Mouse (Mus musculus) intestine, embryonic 15.5 days (tissue): ENCODE measurements around the gene Gm4553. TPM values are rescaled to one million over a fixed set of nuclear protein-coding genes. Genes with fewer than 3 reads are reported as not detected.
"Not testable (repeated sequence)": the region's sequence is repeated elsewhere in the genome, so short reads cannot be mapped to it uniquely, and the experiment has no call there.

Experiments used
- ATAC-seq: fragments of 200-750 bp; cut with Nextera tagmentation; 2 replicates; pipeline ENCODE4 v1.8.0; 2017; ENCODE audit warnings: moderate TSS enrichment, moderate library complexity
- H3K27ac ChIP-seq: fragments of 300-500 bp; sonication (generic); 2 replicates; pipeline ENCODE4 v1.5.1; 2015; ENCODE audit warnings: mild to moderate bottlenecking, inconsistent platforms
- H3K27me3 ChIP-seq: fragments of 300-500 bp; sonication (generic); replicated peaks from 2 replicates; pipeline ENCODE4 v1.6.1; 2015; ENCODE audit warnings: inconsistent platforms
- H3K36me3 ChIP-seq: fragments of 300-500 bp; sonication (generic); 2 replicates; pipeline ENCODE4 v1.6.1; 2015; ENCODE audit warnings: inconsistent platforms
- H3K4me1 ChIP-seq: fragments of 300-500 bp; sonication (generic); replicated peaks from 2 replicates; pipeline ENCODE4 v1.6.1; 2015; ENCODE audit warnings: inconsistent platforms
- H3K4me2 ChIP-seq: fragments of 300-500 bp; sonication (generic); replicated peaks from 2 replicates; pipeline ENCODE4 v1.6.1; 2015; ENCODE audit warnings: mild to moderate bottlenecking, inconsistent platforms
- H3K4me3 ChIP-seq: fragments of 300-500 bp; sonication (generic); replicated peaks from 2 replicates; pipeline ENCODE4 v1.5.1; 2015; ENCODE audit warnings: inconsistent platforms
- H3K9ac ChIP-seq: fragments of 300-500 bp; sonication (generic); 2 replicates; pipeline ENCODE4 v1.6.1; 2015; ENCODE audit warnings: inconsistent platforms
- H3K9me3 ChIP-seq: fragments of 300-500 bp; sonication (generic); 2 replicates; pipeline ENCODE4 v1.6.1; 2016; ENCODE audit warnings: inconsistent platforms
- WGBS: fragments of 180-500 bp; shearing (Covaris S2); methylation state at CpG from one replicate; pipeline ENCODE4 v1.1.7; 2015; 5-methylcytosine and 5-hydroxymethylcytosine counted together
- polyA plus RNA-seq: library from polyadenylated mRNA; unstranded; fragments of >200 nt; fragmentation: Nextera tagmentation; extraction: Ambion mirVana; gene quantifications from 2 replicates; pipeline ENCODE4 v1.2.1, GENCODE M21; 2015

The Gm4553 gene
- polyA plus RNA-seq: not detected in 2 replicates

DNA sequence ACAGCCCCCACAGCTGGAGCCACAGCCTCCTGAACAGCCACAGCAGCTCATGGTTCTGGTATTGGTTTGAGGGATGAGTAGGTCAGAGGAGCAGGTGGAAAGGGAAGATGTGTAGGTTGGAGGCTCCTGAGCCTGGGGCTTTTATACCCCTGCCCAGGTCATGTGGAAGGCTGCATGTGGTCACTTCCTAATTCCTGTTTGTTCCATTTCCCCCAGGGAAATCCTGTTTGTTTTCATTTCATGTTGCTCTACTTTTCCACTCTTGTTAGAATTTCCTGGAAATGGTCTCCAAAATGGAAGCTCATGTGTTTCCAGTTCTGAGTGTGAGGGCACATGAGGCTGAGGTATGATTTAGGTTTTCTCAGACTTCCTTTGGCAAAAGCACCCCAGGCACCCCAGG, at the start of gene Gm4553:
TSS of gene Gm4553 (minus strand) at position 101 of the 400 bp plus-strand sequence.
- not testable (repeated sequence) for H3K9ac ChIP-seq, H3K27ac ChIP-seq, H3K4me1 ChIP-seq, ATAC-seq, H3K4me2 ChIP-seq, H3K4me3 ChIP-seq, H3K36me3 ChIP-seq, H3K9me3 ChIP-seq, H3K27me3 ChIP-seq

DNA sequence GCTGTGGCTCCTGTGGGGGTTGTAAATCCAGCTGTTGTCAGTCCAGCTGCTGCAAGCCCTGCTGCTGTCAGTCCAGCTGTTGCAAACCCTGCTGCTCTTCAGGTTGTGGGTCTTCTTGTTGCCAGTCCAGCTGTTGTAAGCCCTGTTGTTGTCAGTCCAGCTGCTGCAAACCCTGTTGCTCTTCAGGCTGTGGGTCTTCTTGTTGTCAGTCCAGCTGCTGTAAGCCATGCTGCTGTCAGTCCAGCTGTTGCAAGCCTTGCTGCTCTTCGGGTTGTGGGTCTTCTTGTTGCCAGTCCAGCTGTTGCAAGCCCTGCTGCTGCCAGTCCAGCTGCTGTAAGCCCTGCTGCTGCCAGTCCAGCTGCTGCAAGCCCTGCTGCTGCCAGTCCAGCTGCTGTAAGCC, 46.6 kb upstream of the Gm4553 start:
- not testable (repeated sequence) for H3K4me3 ChIP-seq, H3K27me3 ChIP-seq, H3K27ac ChIP-seq, H3K4me2 ChIP-seq, ATAC-seq, H3K9ac ChIP-seq, H3K36me3 ChIP-seq, H3K9me3 ChIP-seq, H3K4me1 ChIP-seq
- WGBS: 89% methylated on average over 1 of the region's 1 CpGs

DNA sequence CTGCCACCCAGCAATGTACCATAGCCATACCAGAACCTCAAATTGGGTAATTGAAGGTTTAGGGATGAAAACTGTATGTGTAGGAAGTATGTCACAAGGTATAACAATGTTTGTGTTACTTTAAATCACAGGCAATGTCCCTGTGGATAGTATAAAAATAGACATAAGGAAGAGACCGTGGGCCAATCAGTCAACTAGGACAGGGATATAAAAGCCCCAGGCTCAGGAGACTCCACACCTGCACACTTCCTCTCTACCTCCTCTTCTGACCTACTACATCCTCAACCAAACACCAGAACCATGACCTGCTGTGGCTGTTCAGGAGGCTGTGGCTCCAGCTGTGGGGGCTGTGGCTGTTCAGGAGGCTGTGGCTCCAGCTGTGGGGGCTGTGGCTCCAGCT, 46.0 kb upstream of the Gm4553 start, which contains the start of gene Gm7579:
TSS of gene Gm7579 (plus strand) at position 301 of the 400 bp plus-strand sequence.
- Histone ChIP-seq H3K4me2 (no peak within 1 kb of the TSS), H3K27me3 (no peaks in the 10 kb centered on the region), H3K4me1 (no peaks in the 10 kb centered on the region), H3K4me3 (no peak within 1 kb of the TSS), H3K9ac (no peak within 1 kb of the TSS), H3K27ac (no peak within 1 kb of the TSS), H3K9me3 (no peaks in the 10 kb centered on the region), H3K36me3 (no peaks in the 10 kb centered on the region)
- no peak for ATAC-seq
- WGBS: 79% methylated on average over 1 of the region's 1 CpGs

DNA sequence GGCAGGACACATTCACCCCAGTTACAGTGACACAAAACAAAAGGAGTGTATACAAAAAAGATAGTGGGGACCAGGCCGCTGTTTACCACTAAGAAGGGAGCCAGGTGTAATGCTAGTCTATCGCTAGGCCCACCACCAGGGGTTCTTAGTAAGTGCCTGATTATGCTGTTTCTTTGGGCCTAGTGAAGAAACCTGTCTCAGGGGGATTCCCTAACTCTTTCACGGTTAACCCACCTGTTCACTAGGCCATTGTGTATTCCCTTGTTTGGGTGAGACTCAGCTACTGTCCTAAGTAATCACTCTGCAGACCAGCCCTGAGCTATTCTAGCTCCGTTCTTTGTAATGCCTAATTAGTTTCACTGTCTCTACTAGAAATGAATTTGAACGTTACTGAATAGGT, 41.4 kb upstream of the Gm4553 start:
- H3K4me1 ChIP-seq, H3K4me3 ChIP-seq, H3K36me3 ChIP-seq, H3K9me3 ChIP-seq, H3K27ac ChIP-seq, H3K27me3 ChIP-seq, H3K9ac ChIP-seq, H3K4me2 ChIP-seq, ATAC-seq: not testable (repeated sequence)
- WGBS: 85% methylated on average over 5 of the region's 5 CpGs

DNA sequence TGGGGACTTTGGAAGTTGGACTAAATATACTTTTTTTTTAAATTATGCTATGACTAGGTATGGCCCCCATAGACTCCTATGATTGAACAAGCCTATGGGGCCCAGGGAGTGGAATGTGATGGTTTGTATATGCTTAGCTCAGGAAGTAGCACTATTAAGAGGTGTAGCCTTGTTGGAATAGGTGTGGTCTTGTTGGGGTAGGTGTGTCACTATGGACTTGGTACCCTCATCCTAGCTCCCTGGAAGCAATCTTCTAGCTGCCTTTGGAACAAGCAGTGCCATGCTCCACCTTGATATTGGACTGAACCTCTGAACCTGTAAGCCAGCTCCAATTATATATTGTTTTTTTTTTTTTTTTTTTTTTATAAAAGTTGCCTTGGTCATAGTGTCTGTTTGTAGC, 39.9 kb upstream of the Gm4553 start:
- ATAC-seq: peak; percentile 81
- Histone ChIP-seq H3K27me3 (no peaks in the 10 kb centered on the region), H3K4me1 (no peaks in the 10 kb centered on the region), H3K9me3 (no peaks in the 10 kb centered on the region), H3K4me2 (no peak overlapping the region), H3K27ac (no peak overlapping the region), H3K9ac (no peak overlapping the region), H3K36me3 (no peaks in the 10 kb centered on the region), H3K4me3 (no peak overlapping the region)

DNA sequence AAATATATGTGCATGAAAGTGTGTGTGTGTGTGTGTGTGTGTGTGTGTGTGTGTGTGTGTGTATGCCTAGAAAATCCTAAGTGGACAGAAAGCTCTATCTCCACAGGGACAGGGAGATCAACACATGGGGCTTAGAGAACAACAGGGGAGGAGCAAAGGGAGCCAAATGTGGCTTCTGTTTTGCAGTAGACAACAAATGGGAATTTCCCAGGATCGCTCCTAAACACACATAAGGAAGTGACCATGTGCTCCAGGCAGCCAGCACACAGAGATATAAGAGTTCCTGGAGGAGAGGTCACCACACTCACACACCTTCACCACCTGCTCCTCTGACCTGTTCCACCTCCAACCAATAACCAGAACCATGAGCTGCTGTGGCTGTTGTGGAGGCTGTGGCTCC, 35.5 kb upstream of the Gm4553 start, which contains the start of gene Krtap5-3:
TSS of gene Krtap5-3 (plus strand) at position 301 of the 400 bp plus-strand sequence.
- Histone ChIP-seq H3K4me3 (no peak within 1 kb of the TSS), H3K36me3 (no peaks in the 10 kb centered on the region), H3K27ac (no peak within 1 kb of the TSS), H3K4me2 (no peak within 1 kb of the TSS), H3K9ac (no peak within 1 kb of the TSS), H3K4me1 (no peaks in the 10 kb centered on the region), H3K9me3 (no peaks in the 10 kb centered on the region), H3K27me3 (no peaks in the 10 kb centered on the region)
- ATAC-seq: no peak
- 55% methylated on average over 1 of the region's 1 CpGs for WGBS

DNA sequence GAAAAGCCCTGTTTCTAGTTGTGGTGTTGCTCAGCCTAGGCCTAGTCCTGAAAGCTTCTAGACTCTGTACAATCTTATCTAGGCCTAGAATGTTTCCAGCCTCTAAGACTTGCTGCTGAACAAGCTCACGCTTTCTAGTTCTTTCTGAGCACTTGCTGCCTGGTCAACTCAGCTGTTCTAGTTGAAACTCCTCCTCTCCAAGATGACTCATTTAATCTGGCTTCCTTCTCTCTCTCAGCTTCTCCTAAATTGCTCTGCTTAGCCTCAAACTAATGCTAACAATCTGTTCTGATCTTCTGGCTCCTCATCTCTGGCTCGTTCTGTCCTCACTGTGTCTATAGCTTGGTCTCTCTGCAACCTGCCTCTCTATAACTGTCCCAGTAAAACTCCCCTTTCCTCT, 33.2 kb upstream of the Gm4553 start:
- no peaks in the 10 kb centered on the region for H3K27me3 ChIP-seq
- no peaks in the 10 kb centered on the region for H3K9me3 ChIP-seq
- WGBS: 82% methylated on average over 2 of the region's 2 CpGs
- H3K36me3 ChIP-seq: no peaks in the 10 kb centered on the region
- H3K4me1 ChIP-seq: no peaks in the 10 kb centered on the region
- H3K27ac ChIP-seq: no peak overlapping the region
- H3K9ac ChIP-seq: no peak overlapping the region
- H3K4me2 ChIP-seq: no peak overlapping the region
- H3K4me3 ChIP-seq: no peak overlapping the region
- ATAC-seq: no peak

DNA sequence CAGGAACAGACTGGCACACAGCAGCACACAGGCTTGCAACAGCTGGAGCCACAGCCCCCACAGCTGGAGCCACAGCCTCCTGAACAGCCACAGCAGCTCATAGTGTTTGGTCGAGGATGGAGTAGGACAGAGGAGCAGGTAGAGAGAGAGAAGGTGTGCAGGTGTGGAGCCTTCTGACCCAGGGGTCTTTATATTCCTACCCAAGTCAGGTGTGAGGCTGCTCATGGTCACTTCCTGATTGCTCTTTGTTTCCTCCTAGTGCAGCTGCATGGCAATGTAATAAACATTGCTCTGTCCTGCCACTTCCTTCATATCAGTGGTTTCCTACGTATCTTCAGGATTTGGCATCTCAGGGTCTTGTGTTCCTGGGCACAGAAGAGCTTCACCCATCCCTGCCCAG, 24.8 kb upstream of the Gm4553 start, which contains the start of gene Gm10153:
TSS of gene Gm10153 (minus strand) at position 101 of the 400 bp plus-strand sequence.
- no peaks in the 10 kb centered on the region for H3K9me3 ChIP-seq
- H3K4me3 ChIP-seq: no peak within 1 kb of the TSS
- H3K9ac ChIP-seq: no peak within 1 kb of the TSS
- H3K27ac ChIP-seq: no peak within 1 kb of the TSS
- H3K36me3 ChIP-seq: no peaks in the 10 kb centered on the region
- ATAC-seq: no peak
- WGBS: 32% methylated on average over 2 of the region's 2 CpGs
- H3K4me1 ChIP-seq: no peaks in the 10 kb centered on the region
- no peak within 1 kb of the TSS for H3K4me2 ChIP-seq
- no peaks in the 10 kb centered on the region for H3K27me3 ChIP-seq

DNA sequence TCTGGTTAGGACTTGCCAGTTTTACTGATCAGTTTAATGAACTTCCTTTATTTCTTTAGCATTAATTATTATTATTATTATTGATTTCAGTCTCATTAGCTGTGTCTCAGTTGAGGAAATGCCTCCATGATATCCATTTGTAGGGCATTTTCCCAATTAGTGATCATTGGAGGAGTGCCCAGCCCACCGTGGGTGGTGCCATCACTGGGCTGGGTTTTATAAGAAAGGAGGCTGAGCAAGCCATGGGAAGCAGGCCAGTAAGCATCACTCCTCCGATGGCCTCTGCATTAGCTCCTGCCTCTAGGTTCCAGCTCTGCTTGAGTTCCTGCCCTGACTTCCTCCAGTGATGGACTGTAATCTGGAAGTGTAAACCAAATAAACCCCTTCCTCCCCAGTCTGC, 22.6 kb upstream of the Gm4553 start:
- H3K9ac ChIP-seq: no peak overlapping the region
- H3K4me1 ChIP-seq: no peaks in the 10 kb centered on the region
- H3K27me3 ChIP-seq: no peaks in the 10 kb centered on the region
- H3K27ac ChIP-seq: no peak overlapping the region
- H3K4me3 ChIP-seq: no peak overlapping the region
- H3K9me3 ChIP-seq: no peaks in the 10 kb centered on the region
- no peaks in the 10 kb centered on the region for H3K36me3 ChIP-seq
- no peak overlapping the region for H3K4me2 ChIP-seq
- WGBS: 75% methylated on average over 2 of the region's 2 CpGs
- no peak for ATAC-seq

DNA sequence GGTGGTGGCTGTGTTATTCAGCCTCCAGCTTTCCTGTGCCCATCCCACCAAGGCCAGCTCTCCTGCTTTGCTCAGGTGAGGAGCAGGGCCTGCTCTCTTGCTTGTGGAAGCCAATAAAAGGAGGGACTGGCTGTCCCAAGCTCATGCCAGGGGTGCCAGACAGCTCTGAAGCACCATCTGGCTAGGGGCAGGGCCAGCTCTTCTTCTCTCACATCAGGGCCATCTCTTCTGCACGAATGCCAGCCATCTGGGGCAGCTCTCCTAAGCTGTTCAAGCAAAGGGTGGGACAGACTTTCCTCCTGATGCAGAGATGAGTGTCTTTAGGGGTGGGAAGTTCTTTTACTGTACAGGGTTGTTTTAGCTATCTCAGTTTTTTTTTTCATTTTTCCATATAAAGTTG, 15.5 kb upstream of the Gm4553 start:
- H3K27ac ChIP-seq: no peak overlapping the region
- H3K9ac ChIP-seq: no peak overlapping the region
- H3K9me3 ChIP-seq: no peaks in the 10 kb centered on the region
- no peaks in the 10 kb centered on the region for H3K36me3 ChIP-seq
- no peak for ATAC-seq
- no peak overlapping the region for H3K4me2 ChIP-seq
- no peak overlapping the region for H3K4me3 ChIP-seq
- WGBS: 38% methylated on average over 1 of the region's 1 CpGs
- no peaks in the 10 kb centered on the region for H3K4me1 ChIP-seq
- H3K27me3 ChIP-seq: no peaks in the 10 kb centered on the region

DNA sequence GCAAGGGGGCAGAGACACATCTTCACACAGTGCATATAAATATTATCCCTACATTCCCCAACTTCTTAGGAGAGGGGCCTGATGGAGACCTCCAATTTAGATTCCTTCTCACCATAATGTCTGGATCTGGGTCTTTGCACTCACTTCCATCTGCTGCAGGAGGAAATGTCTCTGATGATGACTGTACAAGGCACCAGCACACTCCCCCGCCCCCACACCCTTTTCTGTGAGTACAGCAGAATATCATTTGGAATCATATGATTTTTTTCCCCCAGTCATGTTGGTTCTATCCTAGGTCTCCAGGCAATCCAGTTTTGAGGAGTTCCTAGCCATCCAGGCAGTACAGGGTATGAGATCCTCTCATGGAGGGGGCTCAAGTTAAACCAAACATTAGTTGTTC, 13.1 kb upstream of the Gm4553 start:
- no peak overlapping the region for H3K4me3 ChIP-seq
- H3K4me2 ChIP-seq: no peak overlapping the region
- no peaks in the 10 kb centered on the region for H3K9me3 ChIP-seq
- ATAC-seq: no peak
- H3K27me3 ChIP-seq: no peaks in the 10 kb centered on the region
- H3K9ac ChIP-seq: no peak overlapping the region
- no peaks in the 10 kb centered on the region for H3K36me3 ChIP-seq
- H3K27ac ChIP-seq: no peak overlapping the region
- H3K4me1 ChIP-seq: no peaks in the 10 kb centered on the region
- WGBS: 74% methylated on average over 1 of the region's 1 CpGs

DNA sequence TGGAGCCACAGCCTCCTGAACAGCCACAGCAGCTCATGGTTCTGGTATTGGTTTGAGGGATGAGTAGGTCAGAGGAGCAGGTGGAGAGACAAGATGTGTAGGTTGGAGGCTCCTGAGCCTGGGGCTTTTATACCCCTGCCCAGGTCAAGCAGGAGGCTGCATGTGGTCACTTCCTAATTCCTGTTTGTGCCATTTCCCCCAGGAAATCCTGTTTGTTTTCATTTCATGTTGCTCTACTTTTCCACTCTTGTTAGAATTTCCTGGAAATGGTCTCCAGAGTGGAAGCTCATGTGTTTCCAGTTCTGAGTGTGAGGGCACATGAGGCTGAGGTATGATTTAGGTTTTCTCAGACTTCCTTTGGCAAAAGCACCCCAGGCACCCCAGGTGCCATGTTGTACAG, 10.4 kb upstream of the Gm4553 start, which contains the start of gene Krtap5-2:
TSS of gene Krtap5-2 (minus strand) at position 101 of the 400 bp plus-strand sequence.
- H3K4me3 ChIP-seq, H3K4me1 ChIP-seq, ATAC-seq, H3K4me2 ChIP-seq, H3K9me3 ChIP-seq, H3K27ac ChIP-seq, H3K9ac ChIP-seq, H3K27me3 ChIP-seq, H3K36me3 ChIP-seq: not testable (repeated sequence)

DNA sequence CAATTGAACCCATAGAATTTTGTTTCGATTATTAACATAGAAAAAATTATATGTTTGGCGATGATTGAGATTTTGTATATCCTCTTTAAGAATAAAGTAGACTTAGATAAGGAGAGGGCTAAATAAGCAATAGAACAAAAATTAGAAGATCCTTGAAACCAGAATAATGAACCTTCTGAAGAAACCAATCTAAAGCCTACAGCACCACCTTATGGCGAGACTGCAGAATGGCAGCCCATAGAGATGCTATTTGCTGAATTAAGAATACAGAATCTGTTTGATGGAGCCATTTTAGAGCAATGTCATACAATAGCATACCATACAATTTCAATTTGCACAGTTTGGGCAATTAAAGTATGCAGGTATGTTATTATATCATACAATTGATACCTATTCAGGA, 4.3 kb upstream of the Gm4553 start:
- ATAC-seq: no peak
- Histone ChIP-seq H3K27me3 (no peaks in the 10 kb centered on the region), H3K4me1 (no peaks in the 10 kb centered on the region), H3K4me3 (no peak overlapping the region), H3K9ac (no peak overlapping the region), H3K9me3 (no peaks in the 10 kb centered on the region), H3K4me2 (no peak overlapping the region), H3K36me3 (no peaks in the 10 kb centered on the region), H3K27ac (no peak overlapping the region)
- WGBS: 51% methylated on average over 3 of the region's 3 CpGs
